Mouse (Mus musculus): Measurements from ENCODE around the gene Calm2.

The Calm2 gene

GRCm38 (mm10) chr17:87458911-87459749 lies 12.4 kb upstream of the Calm2 start:
- DNase-seq = peak; percentile 58

GRCm38 (mm10) chr17:87457961-87458360 lies 11.2 kb upstream of the Calm2 start:
- no peak for DNase-seq

GRCm38 (mm10) chr17:87454121-87454520 lies 7.4 kb upstream of the Calm2 start:
- no peak for DNase-seq

GRCm38 (mm10) chr17:87453336-87453735 lies 6.6 kb upstream of the Calm2 start:
- no peak for DNase-seq

GRCm38 (mm10) chr17:87448881-87449280 lies 2.1 kb upstream of the Calm2 start:
- no peak for DNase-seq

GRCm38 (mm10) chr17:87448339-87448738 lies 1.6 kb upstream of the Calm2 start:
- no peak for DNase-seq

- DNase-seq = no peak
These were observed 971 bp upstream of the Calm2 start for GRCm38 (mm10) chr17:87447612-87448200.

- peak; percentile 49 for DNase-seq
These were observed 593 bp downstream of the Calm2 start for GRCm38 (mm10) chr17:87445917-87446766.

GRCm38 (mm10) chr17:87445337-87445916 lies 1.3 kb downstream of the Calm2 start:
- no peak for DNase-seq

GRCm38 (mm10) chr17:87444763-87445162 lies 2.0 kb downstream of the Calm2 start:
- no peak for DNase-seq

GRCm38 (mm10) chr17:87441537-87441936 lies 5.2 kb downstream of the Calm2 start:
- DNase-seq = no peak

GRCm38 (mm10) chr17:87439441-87439840 lies 7.3 kb downstream of the Calm2 start:
- DNase-seq = no peak

- no peak for DNase-seq
These were observed 12.8 kb downstream of the Calm2 start for GRCm38 (mm10) chr17:87433929-87434328.

- DNase-seq = no peak
These were observed 14.0 kb downstream of the Calm2 start for GRCm38 (mm10) chr17:87432743-87433142.

- DNase-seq = no peak
These were observed 14.4 kb downstream of the Calm2 start for GRCm38 (mm10) chr17:87432314-87432713.

- DNase-seq = no peak
These were observed 17.3 kb downstream of the Calm2 start for GRCm38 (mm10) chr17:87429431-87429830.

GRCm38 (mm10) chr17:87427511-87427910 lies 19.2 kb downstream of the Calm2 start, which contains the start of gene Stpg4:
TSS of gene Stpg4 (minus strand) at chr17:87427741.
- DNase-seq = no peak

GRCm38 (mm10) chr17:87418082-87418481 lies 28.7 kb downstream of the Calm2 start:
- DNase-seq = no peak

- DNase-seq = no peak
These were observed 40.1 kb downstream of the Calm2 start for GRCm38 (mm10) chr17:87406646-87407045.

- DNase-seq = no peak
These were observed 41.2 kb downstream of the Calm2 start for GRCm38 (mm10) chr17:87405576-87405975.

GRCm38 (mm10) chr17:87403462-87403861 lies 43.3 kb downstream of the Calm2 start:
- no peak for DNase-seq

GRCm38 (mm10) chr17:87402444-87402843 lies 44.3 kb downstream of the Calm2 start:
- DNase-seq = no peak

GRCm38 (mm10) chr17:87397088-87397487 lies 49.6 kb downstream of the Calm2 start:
- no peak for DNase-seq

All from kidney, adult 18-20 months (tissue).